Mouse (Mus musculus): ENCODE data around the gene Adipor1. TPM values are rescaled to one million over a fixed set of nuclear protein-coding genes. Genes with fewer than 3 reads are reported as not detected.
"Not testable (repeated sequence)": the region's sequence is repeated elsewhere in the genome, so short reads cannot be mapped to it uniquely, and the experiment has no call there.

Adipor1 gene
- polyA plus RNA-seq, 1 experiment = 155 TPM

DNA sequence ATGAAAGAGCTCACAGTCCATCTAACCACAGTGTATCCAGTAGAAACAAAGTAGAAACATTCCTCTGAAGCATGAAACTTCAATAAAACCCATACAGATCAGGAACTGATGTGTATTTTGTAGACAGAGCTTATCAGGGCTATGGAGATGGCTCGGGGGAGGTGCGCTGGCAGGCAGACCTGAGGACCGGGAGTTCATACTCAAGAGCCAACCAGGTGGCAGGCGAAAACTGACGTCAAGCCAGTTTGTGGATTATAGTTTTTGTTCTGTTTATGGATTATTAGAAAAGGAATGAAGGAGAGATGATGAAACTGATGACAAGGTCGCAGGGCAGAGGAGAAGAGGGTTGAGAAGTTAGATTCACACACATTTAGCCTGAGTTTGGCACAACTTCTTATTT lies 25.3 kb downstream of the Adipor1 start:
- DNase-seq = no peak
- H3K4me1 ChIP-seq (ENCODE audit: control insufficient read depth, insufficient read depth, low read length) = no peaks in the 10 kb centered on the region
- no peak overlapping the region for H3K4me3 ChIP-seq (replicated peaks; ENCODE audit: extremely low read depth, low read depth, low read length)
- TF ChIP-seq CTCF (IDR thresholded peaks at IDR 0.05; ENCODE audit: insufficient read depth, low read length) = no peak
- no peak for TF ChIP-seq POLR2A (IDR thresholded peaks at IDR 0.05; ENCODE audit: borderline replicate concordance, extremely low read depth, low read depth, low read length)
- WGBS = 78% methylated on average over 6 of the region's 6 CpGs

DNA sequence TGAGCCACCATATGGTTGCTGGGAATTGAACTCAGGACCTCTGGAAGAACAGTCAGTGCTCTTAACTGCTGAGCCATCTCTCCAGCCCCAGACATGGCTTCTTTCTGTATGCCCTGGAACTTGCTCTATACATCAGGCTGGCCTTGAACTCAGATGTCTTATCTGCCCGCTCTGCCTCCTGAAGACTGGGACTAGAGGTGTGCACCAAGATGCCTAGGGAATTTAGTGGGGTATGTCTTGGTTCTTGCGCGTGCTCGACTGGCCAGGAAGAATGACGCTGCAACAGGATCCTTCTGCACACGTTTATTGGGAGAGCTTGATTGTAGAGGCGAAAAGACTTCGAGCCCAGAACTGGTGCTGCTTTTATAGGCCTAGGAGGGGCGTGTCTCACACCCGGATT lies 26.6 kb downstream of the Adipor1 start:
- DNase-seq; H3K4me1 ChIP-seq (ENCODE audit: control insufficient read depth, insufficient read depth, low read length); H3K4me3 ChIP-seq (replicated peaks; ENCODE audit: extremely low read depth, low read depth, low read length): not testable (repeated sequence)
- WGBS = 95% methylated on average over 8 of the region's 10 CpGs

DNA sequence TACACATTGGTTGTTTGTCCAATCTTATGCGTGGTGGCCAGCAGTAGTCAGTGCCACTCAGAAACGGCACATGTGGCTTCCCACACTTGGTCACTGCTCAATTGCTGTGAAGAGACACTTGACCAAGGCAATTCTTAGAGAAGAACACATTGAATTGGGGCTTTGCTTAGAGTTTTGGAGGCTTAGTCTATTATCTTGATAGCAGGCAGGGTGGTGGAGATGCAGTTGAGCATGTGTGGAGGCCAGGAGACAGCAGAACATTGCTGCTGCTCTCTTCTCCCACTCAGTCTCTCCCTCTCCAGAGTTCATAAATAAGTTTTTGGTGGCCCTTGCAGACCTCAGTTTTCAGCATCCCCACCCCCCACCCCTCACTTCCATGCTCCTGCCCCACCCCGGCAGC lies 27.2 kb downstream of the Adipor1 start:
- TF ChIP-seq CTCF (IDR thresholded peaks at IDR 0.05; ENCODE audit: insufficient read depth, low read length) (no peak), POLR2A (IDR thresholded peaks at IDR 0.05; ENCODE audit: borderline replicate concordance, extremely low read depth, low read depth, low read length) (no peak)
- no peak for DNase-seq
- Histone ChIP-seq H3K4me1 (ENCODE audit: control insufficient read depth, insufficient read depth, low read length) (no peaks in the 10 kb centered on the region), H3K4me3 (replicated peaks; ENCODE audit: extremely low read depth, low read depth, low read length) (no peak overlapping the region)
- 84% methylated on average over 3 of the region's 3 CpGs for WGBS

DNA sequence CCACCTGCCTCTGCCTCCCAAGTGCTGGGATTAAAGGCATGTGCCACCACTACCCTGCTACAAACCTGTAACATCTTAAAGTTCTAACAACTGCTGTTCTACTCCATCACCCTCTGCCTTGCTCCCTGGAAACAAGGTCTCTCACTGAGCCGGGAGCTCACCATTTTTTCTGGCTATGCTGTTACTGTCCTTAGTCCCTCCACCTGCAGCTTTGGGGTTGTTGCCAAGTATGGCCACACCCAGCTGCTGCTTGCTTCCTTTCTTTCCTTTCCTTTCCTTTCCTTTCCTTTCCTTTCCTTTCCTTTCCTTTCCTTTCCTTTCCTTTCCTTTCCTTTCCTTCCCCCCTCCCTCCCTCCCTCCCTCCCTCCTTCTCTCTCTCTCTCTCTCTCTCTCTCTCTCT lies 28.1 kb downstream of the Adipor1 start:
- H3K4me3 ChIP-seq (replicated peaks; ENCODE audit: extremely low read depth, low read depth, low read length); DNase-seq; H3K4me1 ChIP-seq (ENCODE audit: control insufficient read depth, insufficient read depth, low read length): not testable (repeated sequence)
- 48% methylated on average over 1 of the region's 1 CpGs for WGBS

DNA sequence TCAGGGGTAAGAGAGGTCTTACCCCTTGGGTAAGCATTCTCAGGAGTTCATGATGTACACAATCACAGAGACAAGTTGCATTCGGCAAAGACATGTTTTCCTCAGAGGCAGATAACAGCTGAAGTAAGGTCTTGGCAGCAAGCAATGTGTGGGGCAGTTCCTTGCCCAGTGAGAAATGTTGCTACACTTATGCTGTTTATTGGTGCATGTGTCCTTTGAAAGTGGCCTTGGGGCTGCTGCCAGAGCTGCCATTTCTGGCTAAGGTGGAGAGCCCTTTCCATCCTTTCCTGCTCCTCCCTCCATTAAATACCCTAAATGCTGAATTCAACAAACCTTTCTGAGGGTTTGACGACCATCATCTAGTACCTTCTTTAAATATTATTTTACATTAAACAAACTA lies 30.2 kb downstream of the Adipor1 start:
- 72% methylated on average over 2 of the region's 2 CpGs for WGBS
- H3K4me1 ChIP-seq (ENCODE audit: control insufficient read depth, insufficient read depth, low read length) = no peaks in the 10 kb centered on the region
- no peak overlapping the region for H3K4me3 ChIP-seq (replicated peaks; ENCODE audit: extremely low read depth, low read depth, low read length)
- TF ChIP-seq POLR2A (IDR thresholded peaks at IDR 0.05; ENCODE audit: borderline replicate concordance, extremely low read depth, low read depth, low read length) (no peak), CTCF (IDR thresholded peaks at IDR 0.05; ENCODE audit: insufficient read depth, low read length) (no peak)
- DNase-seq = no peak

DNA sequence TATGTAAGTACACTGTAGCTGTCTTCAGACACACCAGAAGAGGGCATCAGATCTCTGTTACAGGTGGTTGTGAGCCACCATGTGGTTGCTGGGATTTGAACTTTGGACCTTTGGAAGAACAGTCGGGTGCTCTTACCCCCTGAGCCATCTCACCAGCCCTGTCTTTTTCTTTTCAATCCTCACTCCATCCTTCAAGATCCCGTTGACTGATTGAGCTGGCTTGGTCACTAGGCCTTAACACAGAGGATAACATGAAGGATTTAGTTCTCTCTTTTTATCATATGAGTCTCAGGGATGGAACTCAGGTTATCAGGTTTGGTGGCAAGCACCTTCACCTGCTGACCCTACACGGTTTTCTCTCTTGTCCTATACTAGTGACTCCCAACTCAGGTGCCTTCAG lies 33.4 kb downstream of the Adipor1 start:
- H3K4me3 ChIP-seq (replicated peaks; ENCODE audit: extremely low read depth, low read depth, low read length); H3K4me1 ChIP-seq (ENCODE audit: control insufficient read depth, insufficient read depth, low read length); DNase-seq: not testable (repeated sequence)
- WGBS = 58% methylated on average over 3 of the region's 3 CpGs

DNA sequence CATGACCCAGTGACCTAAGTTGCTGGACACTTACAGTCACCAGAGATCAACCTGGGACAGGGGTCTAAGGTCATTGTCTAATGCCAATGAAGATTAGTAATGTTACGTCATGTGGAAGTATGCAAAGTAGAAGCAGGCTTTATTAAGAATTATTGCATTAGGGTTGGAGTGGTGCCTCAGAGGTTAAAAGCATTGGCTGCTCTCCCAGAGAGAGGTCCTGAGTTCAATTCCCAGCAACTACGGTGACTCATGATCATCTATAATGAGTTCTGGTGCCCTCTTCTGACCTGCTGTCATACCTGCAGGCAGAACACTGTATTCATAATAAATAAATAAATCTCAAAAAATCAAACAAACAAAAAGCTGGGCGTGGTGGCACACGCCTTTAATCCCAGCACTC lies 35.0 kb downstream of the Adipor1 start:
- TF ChIP-seq CTCF (IDR thresholded peaks at IDR 0.05; ENCODE audit: insufficient read depth, low read length) = no peak
- no peak for TF ChIP-seq POLR2A (IDR thresholded peaks at IDR 0.05; ENCODE audit: borderline replicate concordance, extremely low read depth, low read depth, low read length)
- H3K4me3 ChIP-seq (replicated peaks; ENCODE audit: extremely low read depth, low read depth, low read length) = no peak overlapping the region
- peaks cover 4% of the 10 kb centered on the region; the same call in 1 of the 2 replicates for H3K4me1 ChIP-seq (ENCODE audit: control insufficient read depth, insufficient read depth, low read length)
- WGBS = 78% methylated on average over 4 of the region's 4 CpGs
- DNase-seq = no peak

DNA sequence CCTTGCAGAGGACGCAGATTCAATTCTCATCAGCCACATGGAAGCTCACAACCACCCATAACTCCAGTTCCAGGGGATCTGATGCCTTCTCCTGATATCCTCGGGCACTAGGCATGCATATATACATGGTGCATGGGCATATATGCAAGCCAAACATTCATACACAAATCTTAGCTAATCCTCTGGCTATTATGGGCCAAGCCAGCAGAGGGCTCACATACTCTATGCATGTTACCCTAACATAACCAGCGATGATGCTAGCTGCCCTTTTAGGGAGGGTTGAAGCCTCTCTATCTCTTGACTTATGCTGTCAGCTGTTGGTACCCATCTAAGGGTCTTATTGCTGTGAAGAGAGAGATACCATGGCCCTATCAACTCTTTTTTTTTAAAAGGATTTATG lies 35.8 kb downstream of the Adipor1 start:
- 29% methylated on average over 3 of the region's 3 CpGs for WGBS
- peaks cover 7% of the 10 kb centered on the region for H3K4me1 ChIP-seq (ENCODE audit: control insufficient read depth, insufficient read depth, low read length)
- TF ChIP-seq POLR2A (IDR thresholded peaks at IDR 0.05; ENCODE audit: borderline replicate concordance, extremely low read depth, low read depth, low read length) = no peak
- TF ChIP-seq CTCF (IDR thresholded peaks at IDR 0.05; ENCODE audit: insufficient read depth, low read length) = 0 out of 2 replicates have a peak, but pooled peaks have one; percentile 25
- H3K4me3 ChIP-seq (replicated peaks; ENCODE audit: extremely low read depth, low read depth, low read length) = no peak overlapping the region
- peak; percentile 37 for DNase-seq

DNA sequence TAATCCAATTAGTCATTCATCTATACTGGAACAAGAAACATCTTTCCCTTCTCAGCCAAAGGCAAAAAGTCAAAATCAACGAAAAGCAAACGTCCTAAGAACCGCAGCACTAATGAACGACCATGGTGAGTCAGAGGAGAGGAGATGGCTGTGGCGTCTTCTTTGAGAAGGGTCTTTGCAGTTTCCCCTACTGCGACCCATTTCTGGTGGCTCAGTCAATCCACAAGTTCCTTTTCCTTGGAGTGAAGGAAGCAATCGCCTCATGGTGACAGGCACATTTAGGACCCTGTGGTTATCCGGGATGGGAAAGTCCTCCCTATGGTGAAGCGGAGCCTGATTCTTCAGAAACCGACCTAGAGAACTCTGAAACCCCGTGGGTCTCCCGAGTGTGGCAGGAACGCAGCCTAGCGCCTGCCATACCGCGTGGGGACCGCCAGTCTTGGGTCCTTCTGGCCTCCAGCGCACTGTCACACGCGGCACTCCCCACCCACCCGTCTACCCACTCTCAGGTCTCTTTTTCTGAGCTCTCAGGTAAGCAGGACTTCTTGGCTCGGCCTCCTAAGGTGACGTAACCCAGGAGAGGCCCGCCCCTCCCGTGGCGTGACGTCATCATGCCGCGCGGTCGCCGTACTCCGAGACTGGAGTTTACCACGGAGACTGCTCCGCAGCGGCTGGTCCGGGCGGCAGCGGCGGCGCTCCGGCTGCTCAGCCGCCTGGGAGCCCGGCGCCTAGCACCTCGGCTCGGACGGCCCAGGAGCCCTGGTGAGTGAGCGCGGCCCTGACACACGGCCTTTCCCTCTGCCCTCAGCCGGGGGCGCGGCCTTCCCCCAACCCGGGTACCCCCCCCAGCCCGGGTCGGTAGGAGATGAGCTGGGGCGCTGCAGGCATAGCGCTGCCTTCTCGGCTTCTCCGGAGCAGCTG lies 40.0 kb downstream of the Adipor1 start, which contains the start of gene Klhl12:
TSS of gene Klhl12 (plus strand) at position 628 of the 921 bp plus-strand sequence.
- TF ChIP-seq POLR2A (IDR thresholded peaks at IDR 0.05; ENCODE audit: borderline replicate concordance, extremely low read depth, low read depth, low read length) (peak; percentile 58; the same call in 1 of the 2 replicates), CTCF (IDR thresholded peaks at IDR 0.05; ENCODE audit: insufficient read depth, low read length) (0 out of 2 replicates have a peak, but pooled peaks have one; percentile 2)
- Histone ChIP-seq H3K4me3 (replicated peaks; ENCODE audit: extremely low read depth, low read depth, low read length) (peak within 1 kb of the TSS; percentile 95), H3K4me1 (ENCODE audit: control insufficient read depth, insufficient read depth, low read length) (peaks cover 9% of the 10 kb centered on the region)
- DNase-seq = peak; percentile 98
- WGBS = under 1% methylated on average over 61 of the region's 61 CpGs

DNA sequence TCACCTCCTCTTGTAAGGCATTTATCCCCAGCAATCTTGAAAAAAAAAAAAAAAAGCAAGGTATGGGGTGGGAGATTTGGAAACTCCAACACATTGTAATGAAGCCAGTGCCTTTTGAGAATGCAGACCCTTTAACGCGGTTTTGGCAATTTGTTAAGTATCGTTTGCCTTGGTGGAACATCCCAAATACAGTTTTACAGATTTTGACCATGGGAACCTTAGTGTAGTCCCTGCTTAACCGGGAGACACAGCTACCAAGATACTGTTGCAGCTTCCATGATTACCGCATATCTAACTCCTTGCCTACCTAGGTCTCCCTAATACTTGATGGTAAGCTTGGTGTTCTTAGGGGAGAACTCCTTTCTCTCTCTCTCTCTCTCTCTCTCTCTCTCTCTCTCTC lies 40.9 kb downstream of the Adipor1 start:
- no peak for DNase-seq
- TF ChIP-seq CTCF (IDR thresholded peaks at IDR 0.05; ENCODE audit: insufficient read depth, low read length) = no peak
- 20% methylated on average over 5 of the region's 5 CpGs for WGBS
- peak overlapping the region; percentile 95 for H3K4me3 ChIP-seq (replicated peaks; ENCODE audit: extremely low read depth, low read depth, low read length)
- peaks cover 9% of the 10 kb centered on the region for H3K4me1 ChIP-seq (ENCODE audit: control insufficient read depth, insufficient read depth, low read length)
